Mouse (Mus musculus) cortical plate, adult 2 months (tissue): ENCODE data around the gene Pus10.

Experiments
- CTCF ChIP-seq: fragments of 200-500 bp; IDR thresholded peaks from 2 replicates; pipeline ENCODE4 v1.5.1; 2011; ENCODE audit warnings: mild to moderate bottlenecking, control low read depth, low read length; ENCODE audit not compliant: insufficient read depth; ENCODE audit errors: extremely low read depth
- POLR2A ChIP-seq: fragments of 200-500 bp; IDR thresholded peaks from 2 replicates; pipeline ENCODE4 v1.6.1; 2011; ENCODE audit warnings: mild to moderate bottlenecking, low read length, control low read depth; ENCODE audit not compliant: insufficient read depth; ENCODE audit errors: extremely low read depth

DNA sequence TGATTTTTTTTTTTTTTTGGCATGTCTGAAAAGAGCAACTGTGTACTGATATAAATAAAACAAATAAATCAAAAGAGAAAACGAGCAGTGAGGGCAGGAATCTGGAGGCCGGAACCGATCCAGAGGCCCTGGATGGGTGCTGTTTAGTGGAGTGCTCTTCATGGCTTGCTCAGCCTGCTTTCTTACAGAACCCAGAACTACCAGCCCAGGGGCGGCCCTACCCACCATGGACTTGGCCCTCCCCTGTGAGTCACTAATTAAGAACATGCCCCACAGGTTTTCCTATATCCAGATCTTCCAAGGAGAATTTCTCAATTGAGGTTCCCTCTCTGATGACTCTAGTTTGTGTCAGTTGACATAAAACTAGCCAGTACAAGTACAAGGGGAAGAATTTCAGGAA is 80.6 kb downstream of the Pus10 start:
- no peak for TF ChIP-seq CTCF
- TF ChIP-seq POLR2A: no peak
